Mouse (Mus musculus): Measurements from ENCODE around the gene Scap. TPM values are rescaled to one million over a fixed set of nuclear protein-coding genes. Genes with fewer than 3 reads are reported as not detected.
"Not testable (repeated sequence)": the region's sequence is repeated elsewhere in the genome, so short reads cannot be mapped to it uniquely, and the experiment has no call there.

The Scap gene
- total RNA-seq, 4 experiments from 2014 or later, result 93.7 to 105 (median 99.7) TPM

DNA sequence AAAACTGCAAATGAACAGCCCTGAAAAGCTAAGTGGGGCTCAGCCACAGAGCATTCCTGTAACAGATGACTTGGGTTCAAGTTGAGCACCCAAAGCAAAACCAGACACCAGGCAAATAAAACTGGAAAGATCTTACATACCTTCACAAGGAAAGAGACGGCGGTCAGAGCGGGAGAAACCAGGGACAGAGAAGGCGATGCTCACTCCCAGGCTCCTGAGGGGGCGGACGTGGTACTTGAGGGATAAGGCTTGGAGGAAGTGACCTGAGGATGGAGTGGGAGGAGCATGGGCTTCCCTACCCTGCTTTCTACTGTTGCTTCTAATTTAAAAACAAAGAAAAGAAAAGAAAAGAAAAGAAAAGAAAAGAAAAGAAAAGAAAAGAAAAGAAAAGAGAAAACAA is 2.7 kb upstream of the Scap start:
- no peak for DNase-seq (ENCODE audit: low spot score in 2 of 2)

DNA sequence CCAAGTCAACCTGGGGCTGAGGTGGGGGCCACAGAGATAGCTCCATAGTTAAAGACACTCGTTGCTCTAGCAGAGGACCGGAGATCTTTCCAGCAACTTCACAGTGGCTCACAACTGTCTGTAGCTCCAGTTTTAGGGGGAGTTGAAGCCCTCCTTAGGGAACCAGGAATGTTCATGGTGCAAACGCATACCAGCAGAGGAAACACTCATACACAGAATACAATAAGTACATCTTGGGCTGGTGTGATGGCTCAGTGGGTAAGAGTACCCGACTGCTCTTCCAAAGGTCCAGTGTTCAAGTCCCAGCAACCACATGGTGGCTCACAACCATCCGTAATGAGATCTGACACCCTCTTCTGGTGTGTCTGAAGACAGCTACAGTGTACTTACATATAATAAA is 2.2 kb upstream of the Scap start:
- DNase-seq (ENCODE audit: low spot score in 2 of 2), result not testable (repeated sequence)

DNA sequence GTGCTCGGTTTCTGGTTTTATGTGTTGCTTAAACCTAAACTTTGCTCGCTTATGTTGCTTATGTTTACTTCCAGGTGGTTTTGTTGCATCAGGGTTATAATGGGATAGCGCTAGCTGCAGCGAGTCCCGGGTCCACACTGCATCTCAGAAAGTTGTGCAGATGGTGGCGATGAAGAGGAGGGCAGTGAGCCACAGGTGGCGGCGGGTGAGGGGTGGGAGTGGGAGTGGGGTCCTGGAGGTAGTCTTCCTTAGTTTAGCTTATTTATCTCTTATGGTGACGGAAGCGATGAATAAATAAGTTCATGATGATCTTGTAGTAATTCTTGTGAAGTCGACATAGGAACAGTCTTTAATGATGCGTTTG is 790 bp downstream of the Scap start:
- DNase-seq (ENCODE audit: low spot score in 2 of 2), result no peak

DNA sequence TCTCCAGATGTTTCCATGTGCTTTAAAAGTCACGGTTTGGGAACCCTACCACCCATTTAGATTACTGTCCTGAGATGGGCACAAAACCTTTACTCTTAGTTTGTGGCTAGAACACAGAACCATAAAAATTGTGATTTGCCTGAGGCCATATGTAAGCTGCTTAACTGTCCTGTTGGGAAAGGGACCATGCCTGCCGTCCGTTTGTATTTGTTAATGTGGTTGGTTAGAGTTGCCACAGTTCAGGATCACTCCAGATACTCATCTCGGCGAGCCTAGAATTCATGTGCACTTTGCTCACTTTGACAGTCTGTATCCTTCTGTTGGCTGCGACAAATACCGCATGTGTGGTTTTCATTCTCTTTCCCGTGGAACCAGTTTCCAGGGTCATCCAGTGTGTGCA is 1.8 kb downstream of the Scap start:
- DNase-seq (ENCODE audit: low spot score in 2 of 2), result no peak

DNA sequence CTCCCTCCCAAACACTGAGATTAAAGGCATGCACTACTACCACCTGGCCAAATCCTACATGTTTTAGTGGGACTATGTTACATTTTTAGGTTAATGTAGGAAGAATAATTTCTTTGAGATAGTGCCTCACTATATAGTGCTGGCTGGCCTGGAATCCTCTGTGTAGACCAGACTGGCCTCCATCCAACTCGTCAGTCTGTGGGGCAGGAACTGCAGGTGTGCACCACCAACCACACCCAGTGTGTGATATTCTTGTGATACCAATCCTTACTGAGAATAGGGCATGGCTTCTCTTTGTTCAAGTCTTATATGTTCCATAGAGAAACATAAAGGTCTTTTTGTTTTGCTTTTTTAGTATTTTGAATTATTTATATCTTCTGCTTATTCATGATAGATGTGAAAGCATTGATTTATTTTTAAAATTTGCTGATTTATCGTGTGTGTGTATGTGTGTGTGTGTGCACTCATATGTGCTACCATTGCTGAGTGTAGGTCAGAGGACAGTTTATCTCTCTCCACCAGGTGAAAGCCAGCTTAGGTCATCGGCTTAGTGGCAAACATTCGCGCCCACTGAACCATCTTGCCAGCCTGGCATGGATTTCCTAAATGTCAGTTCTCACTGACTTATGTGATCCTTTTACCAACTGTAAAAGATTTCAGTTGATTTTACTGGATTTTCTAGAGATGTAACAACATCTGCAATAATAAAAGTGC is 7.1 kb downstream of the Scap start:
- no peak for DNase-seq (ENCODE audit: low spot score in 2 of 2)

DNA sequence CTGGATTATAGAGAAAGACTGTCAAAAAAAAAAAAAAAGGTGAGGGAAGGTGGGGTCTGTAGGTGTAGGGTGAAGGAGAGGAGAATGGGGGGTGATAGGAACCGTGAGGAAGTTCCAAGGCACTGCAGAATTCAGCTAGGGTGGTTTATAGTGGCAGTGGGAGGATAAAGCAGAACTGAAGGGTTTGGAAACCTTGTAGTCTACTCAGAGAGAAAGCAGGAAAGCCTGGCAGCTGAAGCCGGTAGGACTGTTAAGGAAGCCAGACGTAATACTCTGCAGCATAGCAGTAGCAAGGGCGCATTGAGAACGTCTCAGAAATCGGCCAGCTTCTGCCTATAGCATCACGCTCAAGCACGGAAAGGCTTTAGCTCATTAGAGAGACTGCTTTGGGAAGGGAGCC is 8.9 kb downstream of the Scap start:
- no peak for DNase-seq (ENCODE audit: low spot score in 2 of 2)

DNA sequence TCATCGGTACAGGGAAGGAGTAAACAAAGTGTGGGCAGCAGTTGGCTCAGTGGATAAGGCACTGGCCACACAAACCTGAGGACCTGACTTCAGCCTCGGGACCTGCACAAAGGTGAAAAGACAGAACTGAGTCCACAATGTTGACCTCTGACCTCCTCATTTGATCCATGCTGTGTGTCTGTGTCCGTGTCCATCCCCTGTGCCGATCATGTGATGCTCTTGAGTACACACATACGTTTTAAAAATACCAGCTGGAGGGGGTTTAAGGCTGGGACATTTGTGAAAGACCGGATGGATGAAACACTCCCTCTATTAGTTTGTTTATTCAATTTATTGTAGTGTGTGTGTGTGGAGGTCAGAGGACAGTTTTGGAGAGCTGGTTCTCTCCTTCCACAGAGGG is 10.7 kb downstream of the Scap start:
- no peak for DNase-seq (ENCODE audit: low spot score in 2 of 2)

DNA sequence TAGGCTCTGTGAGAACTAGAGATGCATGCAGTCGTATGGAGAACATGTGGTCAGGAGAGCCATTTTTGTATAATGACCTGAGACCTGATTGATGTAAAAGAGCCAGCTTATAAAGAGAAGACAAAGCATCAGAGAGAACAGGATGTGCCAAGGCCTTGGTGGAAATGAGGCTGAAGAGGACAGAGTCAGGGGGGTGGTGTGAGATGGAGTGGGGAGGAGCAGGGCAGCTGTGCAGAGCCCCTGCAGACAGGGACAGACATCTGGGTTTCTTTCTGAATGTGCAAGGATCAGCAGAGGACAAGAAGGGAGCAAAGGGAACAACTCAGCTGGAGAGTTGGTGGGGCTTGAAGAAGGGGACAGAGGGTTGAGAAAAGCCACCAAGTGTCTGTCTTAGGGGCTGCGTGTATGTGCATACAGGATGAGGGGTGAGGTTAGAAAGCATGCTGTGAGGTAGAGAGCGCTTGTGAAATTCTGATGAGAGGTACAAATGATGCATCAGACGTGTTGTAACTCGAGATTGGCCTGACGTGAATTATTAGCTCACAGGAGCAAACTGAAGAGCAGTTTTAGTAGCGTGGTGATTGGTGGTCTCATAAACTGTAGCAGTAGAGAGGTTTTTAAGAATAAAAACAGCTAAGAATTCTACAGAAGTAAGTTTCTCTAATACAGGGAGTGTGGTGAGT is 12.1 kb downstream of the Scap start:
- DNase-seq (ENCODE audit: low spot score in 2 of 2), result no peak

DNA sequence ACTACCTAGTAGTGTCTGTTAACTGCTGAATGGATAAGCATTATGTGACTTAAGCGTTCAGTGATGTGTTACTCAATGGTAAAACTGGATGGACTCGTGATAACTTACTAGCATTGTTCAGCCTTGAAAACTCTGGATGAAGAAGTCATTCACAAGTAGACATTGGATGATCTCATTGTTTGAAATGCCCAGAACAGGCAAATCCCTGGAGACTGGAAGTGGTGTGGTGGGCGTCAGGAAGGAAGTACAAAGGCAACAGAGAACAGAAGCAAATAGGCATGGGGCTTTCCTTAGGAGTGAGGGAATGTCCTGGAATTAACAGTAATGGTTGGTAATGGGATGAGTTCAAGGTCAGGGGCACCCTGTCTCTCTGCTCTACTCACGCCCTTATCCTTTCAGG is 15.8 kb downstream of the Scap start:
- no peak for DNase-seq (ENCODE audit: low spot score in 2 of 2)

DNA sequence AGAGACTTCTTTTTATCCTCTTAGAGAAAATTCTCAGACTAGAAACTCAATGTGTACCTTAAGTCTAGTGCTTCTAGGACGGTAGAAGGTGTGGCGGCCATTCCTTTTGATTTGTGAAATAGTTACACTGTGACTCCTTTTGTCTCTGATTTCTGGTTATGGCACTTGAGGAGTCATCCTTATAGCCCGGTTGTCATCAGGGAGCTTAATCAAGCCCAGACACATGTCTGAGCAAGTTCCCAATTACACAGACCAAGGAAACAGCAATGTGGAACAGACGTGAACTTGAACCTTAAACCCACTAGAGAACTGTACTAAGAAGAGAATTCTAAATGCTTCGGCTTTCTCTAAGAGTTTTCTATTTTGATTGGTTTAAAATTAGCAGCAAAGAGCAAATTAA is 17.1 kb downstream of the Scap start:
- no peak for DNase-seq (ENCODE audit: low spot score in 2 of 2)

DNA sequence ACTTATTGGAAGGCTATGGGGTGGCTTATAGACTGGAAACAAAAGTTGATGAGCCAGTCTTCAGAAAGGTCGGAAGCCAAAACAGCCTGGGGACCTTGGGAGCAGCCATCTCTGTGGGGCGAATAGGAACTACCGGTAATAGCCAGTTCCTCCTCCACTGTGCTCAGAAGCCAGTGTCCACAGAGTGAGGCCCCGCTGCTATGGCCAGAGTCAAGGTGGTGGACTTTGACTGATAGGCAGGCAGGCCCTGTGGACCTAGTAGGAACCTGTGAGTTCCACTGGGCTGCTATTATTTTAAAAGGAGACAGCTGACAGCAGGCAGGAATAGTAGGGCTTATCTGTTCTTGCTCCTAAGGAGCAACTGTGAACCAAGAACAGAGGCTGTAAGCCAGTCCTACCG is 17.5 kb downstream of the Scap start:
- no peak for DNase-seq (ENCODE audit: low spot score in 2 of 2)

DNA sequence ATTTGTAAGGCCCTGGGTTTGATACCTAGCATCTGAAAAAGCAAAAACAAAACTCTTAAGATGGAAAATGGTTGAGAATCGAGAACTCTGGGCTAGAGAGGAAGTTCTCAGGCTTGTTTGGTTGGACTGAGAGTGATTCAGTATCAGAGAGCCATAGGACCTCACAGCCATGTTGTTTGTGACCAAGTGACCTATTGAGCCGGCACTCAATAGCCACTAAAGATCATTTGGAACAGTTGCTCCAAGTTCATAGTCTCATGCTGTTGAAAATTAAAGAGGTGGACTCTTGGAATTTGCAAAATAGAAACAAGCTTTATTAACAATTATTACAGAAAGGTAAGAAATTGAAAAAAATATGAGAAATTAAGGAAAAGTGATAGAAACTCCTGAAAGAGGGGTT is 18.3 kb downstream of the Scap start:
- no peak for DNase-seq (ENCODE audit: low spot score in 2 of 2)

DNA sequence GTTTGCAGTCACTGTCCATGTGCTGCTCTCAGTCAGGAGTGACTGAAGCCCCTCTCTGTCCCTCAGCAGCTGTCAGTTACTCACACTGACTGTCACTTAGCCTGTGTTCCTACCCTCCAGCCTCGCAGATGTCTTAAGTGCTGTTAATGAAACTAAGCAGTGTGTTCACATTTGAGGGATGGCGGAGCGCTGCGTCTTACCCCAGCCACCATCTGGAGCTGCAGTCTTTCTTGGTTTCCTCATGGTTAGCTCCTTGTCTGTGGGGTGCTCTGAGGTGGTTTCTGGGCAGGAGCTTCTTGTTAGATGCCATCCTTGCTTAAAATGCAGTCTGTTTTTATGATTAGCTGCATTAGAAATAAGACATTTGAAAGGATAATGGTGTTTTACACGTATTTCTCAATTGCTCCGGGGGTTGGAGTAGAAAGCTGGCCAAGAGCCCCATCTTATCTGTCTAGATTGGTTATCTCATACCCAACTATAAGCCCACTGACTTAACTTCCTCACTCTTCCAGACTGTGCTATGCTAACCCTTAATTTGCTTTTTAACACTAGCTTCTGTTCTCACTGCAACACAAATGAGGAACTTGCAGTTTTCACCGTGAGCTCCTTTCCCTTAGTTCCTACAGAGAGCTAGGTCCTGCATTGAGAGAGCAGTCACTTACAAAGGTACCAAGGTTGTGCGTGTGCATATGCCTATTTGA is 19.0 kb downstream of the Scap start:
- no peak for DNase-seq (ENCODE audit: low spot score in 2 of 2)

DNA sequence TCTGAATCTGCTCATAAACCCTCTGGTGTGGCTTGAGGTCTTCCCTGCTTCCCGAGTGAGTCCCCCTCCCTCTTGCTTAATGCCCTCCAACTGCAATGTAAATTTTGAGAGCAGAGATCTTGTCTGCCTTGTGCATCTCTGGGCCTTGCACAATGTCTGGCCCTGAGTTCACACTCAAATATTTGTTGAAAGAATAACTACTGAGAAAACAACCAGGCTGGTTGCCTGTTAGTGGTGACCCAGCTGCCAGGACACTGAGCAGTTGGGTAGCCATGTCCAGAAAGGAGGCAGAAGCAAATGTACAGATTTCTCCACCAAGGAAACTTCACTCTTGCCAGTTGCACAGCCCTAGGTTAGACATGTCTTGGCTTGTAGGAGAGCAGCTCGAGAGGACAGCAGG is 25.3 kb downstream of the Scap start:
- no peak for DNase-seq (ENCODE audit: low spot score in 2 of 2)

DNA sequence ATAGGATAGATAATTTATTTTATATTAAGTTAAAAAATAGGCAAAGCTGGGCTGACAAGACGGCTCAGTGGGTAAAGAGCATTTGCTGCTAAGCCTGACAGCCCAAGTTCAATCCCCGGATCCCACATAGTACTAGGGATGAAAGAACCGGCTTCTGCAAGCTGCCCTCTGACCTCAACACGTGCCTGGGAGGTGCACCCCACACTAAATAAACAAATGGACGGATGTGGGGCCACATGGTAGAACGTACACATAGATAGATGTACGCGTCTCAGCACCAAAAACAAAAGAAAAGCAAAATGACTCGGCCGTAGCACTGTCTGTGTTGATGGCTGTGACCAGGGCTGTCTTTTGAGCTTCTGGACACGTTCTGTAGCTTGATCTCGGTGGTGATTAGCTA is 28.2 kb downstream of the Scap start:
- no peak for DNase-seq (ENCODE audit: low spot score in 2 of 2)

DNA sequence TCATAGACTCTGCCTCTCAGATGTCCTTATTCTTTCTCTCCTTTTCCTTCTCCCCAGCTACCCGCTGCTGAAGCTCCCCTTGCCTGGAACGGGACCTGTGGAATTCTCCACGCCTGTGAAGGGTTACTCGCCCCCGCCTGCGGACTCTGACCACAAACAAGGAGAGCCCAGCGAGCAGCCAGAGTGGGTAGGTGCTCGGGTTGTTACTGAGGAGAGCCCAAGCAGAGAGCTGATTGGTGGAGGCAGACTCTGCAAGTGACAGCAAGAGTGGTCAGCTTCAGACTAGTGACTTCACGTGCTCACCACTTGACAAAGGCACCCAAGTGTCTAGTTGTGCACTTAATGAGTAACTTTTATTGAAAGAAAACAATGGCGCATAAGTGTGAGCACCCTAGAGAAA is 29.2 kb downstream of the Scap start:
- DNase-seq (ENCODE audit: low spot score in 2 of 2), result no peak

DNA sequence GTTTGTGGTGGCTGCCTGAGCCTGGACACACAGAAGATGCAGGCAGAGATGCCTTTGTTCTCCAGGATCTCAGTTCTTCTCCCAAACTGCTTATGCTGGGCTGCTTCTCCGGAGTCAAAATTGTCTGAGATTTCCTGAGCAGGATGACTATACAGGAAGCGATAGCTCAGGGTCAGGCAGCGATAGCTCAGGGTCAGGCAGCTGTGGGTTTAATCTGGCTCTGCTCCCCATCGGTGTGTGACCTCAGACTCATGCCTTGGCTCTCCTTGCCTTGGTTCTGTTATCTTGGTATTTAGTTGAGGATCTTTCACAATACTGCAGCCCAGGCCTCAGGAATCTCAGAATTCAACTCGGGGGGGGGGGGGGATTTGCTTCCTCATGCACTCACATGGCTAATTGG is 33.7 kb downstream of the Scap start:
- DNase-seq (ENCODE audit: low spot score in 2 of 2), result no peak

DNA sequence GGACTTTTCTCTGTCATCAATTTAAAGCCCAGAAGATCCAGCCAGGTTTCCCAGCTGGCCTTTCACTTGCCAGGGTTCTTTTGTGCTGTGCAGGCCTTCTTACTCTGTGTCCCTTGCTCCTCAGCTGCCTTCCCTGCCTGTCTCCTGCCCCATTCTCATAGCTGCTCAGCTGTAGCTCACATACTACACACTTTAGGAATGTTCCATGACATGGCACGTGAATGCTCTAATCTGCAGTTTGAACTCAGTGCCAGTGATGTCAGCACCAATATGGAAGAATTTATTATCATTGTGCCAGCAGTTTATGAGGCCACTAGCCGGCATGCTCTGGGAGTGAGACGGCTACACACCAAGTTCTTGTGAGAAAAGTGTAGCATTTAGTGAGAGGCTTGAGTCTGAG is 36.8 kb downstream of the Scap start:
- DNase-seq (ENCODE audit: low spot score in 2 of 2), result no peak

DNA sequence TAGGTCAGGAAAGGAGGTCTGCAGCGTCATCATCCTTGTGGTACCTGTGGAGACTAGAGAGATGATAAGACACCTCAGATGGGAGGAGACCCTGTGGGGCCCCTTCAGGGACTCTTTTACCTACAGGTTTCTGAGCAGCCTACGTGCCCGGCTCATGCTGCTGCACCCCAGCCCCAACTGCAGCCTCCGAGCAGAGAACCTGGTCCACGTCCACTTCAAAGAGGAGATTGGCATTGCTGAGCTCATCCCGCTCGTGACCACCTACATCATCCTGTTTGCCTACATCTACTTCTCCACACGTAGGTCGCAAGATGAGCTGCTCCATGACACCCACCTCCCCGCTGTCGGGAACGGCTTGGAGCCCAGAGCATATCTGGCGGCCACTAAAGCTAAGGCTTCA is 40.8 kb downstream of the Scap start:
- DNase-seq (ENCODE audit: low spot score in 2 of 2), result no peak

DNA sequence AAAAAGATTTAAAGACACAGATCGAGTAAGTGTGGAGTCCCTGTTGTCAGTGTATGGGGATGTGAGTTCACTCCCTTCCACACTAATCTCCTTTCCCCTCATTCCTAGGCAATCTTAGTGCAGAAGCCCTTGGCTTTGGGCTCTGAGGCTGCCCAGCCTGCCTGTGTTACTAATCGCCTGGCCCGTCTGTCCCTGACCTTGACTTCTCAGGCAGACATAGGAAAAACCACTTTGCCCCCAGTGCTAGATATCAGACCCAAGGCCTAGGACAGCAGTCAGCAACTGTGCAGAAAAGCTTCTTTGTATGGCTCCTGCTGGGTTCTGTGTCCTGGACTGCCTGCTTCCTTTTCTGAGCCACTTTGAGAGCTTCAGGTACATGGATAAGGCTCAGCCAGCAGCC is 42.6 kb downstream of the Scap start:
- DNase-seq (ENCODE audit: low spot score in 2 of 2), result no peak

DNA sequence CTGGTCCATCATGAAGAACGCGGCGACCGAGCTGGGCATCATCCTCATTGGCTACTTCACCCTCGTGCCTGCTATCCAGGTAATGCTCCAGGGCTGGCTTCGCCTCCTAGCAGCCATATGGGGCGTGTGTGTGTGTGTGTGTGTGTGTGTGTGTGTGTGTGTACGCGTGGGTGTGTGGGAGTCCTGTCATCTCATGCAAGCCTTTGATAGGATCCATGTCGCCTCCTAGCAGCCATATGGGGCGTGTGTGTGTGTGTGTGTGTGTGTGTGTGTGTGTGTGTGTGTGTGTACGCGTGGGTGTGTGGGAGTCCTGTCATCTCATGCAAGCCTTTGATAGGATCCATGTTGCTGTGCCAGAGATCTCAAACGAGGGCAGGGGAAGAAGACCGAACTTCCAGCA is 44.6 kb downstream of the Scap start:
- DNase-seq (ENCODE audit: low spot score in 2 of 2), result not testable (repeated sequence)

DNA sequence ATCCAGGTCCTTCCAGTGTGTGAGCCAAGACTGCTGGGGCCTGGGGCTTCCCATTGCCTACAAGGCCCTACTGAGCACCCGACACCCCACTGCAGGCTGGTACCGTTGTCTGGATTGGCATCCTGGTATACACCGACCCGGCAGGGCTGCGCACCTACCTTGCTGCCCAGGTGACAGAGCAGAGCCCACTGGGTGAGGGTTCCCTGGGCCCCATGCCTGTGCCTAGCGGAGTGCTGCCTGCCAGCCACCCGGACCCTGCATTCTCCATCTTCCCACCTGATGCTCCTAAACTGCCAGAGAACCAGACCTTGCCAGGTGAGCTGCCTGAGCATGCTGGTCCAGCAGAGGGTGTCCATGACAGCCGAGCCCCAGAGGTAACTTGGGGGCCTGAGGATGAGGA is 46.3 kb downstream of the Scap start:
- no peak for DNase-seq (ENCODE audit: low spot score in 2 of 2)

DNA sequence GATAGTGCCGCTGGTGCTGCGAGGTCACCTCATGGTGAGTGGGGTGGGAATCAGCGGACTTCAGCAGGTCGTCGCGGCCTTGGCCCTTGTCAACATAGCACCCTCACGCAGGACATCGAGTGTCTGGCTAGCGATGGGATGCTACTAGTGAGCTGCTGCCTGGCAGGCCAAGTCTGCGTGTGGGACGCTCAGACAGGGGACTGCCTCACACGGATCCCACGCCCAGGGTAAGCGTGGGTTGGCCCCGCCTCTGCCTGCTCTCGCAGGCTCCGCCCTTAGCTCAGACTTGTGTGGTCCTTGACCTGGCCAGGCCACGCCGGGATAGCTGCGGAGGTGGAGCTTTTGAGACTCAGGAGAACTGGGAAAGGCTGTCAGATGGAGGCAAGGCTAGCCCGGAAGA is 47.6 kb downstream of the Scap start:
- DNase-seq (ENCODE audit: low spot score in 2 of 2), result no peak
